Mouse (Mus musculus) midbrain, embryonic 10.5 days (tissue): ENCODE results near the gene Sumo2. TPM values are rescaled to one million over a fixed set of nuclear protein-coding genes. Genes with fewer than 3 reads are reported as not detected.
"Not testable (repeated sequence)": the region's sequence is repeated elsewhere in the genome, so short reads cannot be mapped to it uniquely, and the experiment has no call there.

Experiments
- DNase-seq: peaks from one replicate; pipeline ENCODE4 v3.0.0-alpha.2; 2017; ENCODE audit warnings: low spot score
- H3K27ac ChIP-seq: fragments of 300-500 bp; sonication (generic); replicated peaks from 2 replicates; pipeline ENCODE4 v1.5.1; 2016; ENCODE audit warnings: mild to moderate bottlenecking
- H3K27me3 ChIP-seq: fragments of 300-500 bp; sonication (generic); 2 replicates; pipeline ENCODE4 v1.6.1; 2016; ENCODE audit warnings: low read depth, mild to moderate bottlenecking; ENCODE audit not compliant: poor library complexity, severe bottlenecking
- H3K36me3 ChIP-seq: fragments of 300-500 bp; sonication (generic); 2 replicates; pipeline ENCODE4 v1.6.1; 2016; ENCODE audit warnings: mild to moderate bottlenecking, moderate library complexity
- H3K4me1 ChIP-seq: fragments of 300-500 bp; sonication (generic); 2 replicates; pipeline ENCODE4 v1.6.1; 2016
- H3K4me3 ChIP-seq: fragments of 300-500 bp; sonication (generic); 2 replicates; pipeline ENCODE4 v1.5.1; 2016; ENCODE audit warnings: mild to moderate bottlenecking, moderate library complexity
- H3K9me3 ChIP-seq: fragments of 300-500 bp; sonication (generic); replicated peaks from 2 replicates; pipeline ENCODE4 v1.6.1; 2016; ENCODE audit warnings: mild to moderate bottlenecking
- WGBS: fragments of 180-500 bp; shearing (Covaris S2); methylation state at CpG from one replicate; pipeline ENCODE4 v1.1.7; 2016; 5-methylcytosine and 5-hydroxymethylcytosine counted together
- polyA plus RNA-seq: library from polyadenylated mRNA; unstranded; fragments of >200 nt; fragmentation: Nextera tagmentation; extraction: Ambion mirVana; gene quantifications from 2 replicates; pipeline ENCODE4 v1.2.1, GENCODE M21; 2016

The Sumo2 gene
- polyA plus RNA-seq, 1 experiment from 2014 or later, result 1,519 TPM

- H3K4me1 ChIP-seq, result peaks cover 47% of the 10 kb centered on the region
- H3K9me3 ChIP-seq, result no peaks in the 10 kb centered on the region
- H3K27me3 ChIP-seq, result no peaks in the 10 kb centered on the region
- under 1% methylated on average over 57 of the region's 57 CpGs for WGBS
- peaks cover 5% of the 10 kb centered on the region for H3K36me3 ChIP-seq
- peak overlapping the region; percentile 100 for H3K4me3 ChIP-seq
- peak; percentile 69 for DNase-seq
- H3K27ac ChIP-seq, result peak overlapping the region; percentile 99
Measured at GRCm38 (mm10) chr11:115513271-115514237, 22.5 kb downstream of the Sumo2 start.

- Histone ChIP-seq H3K4me1 (peaks cover 57% of the 10 kb centered on the region), H3K36me3 (peaks cover 14% of the 10 kb centered on the region), H3K9me3 (no peaks in the 10 kb centered on the region), H3K27ac (peak overlapping the region; percentile 99), H3K4me3 (peak overlapping the region; percentile 100), H3K27me3 (no peaks in the 10 kb centered on the region)
- DNase-seq, result no peak
- 41% methylated on average over 8 of the region's 8 CpGs for WGBS
Measured at GRCm38 (mm10) chr11:115512407-115513183, 23.5 kb downstream of the Sumo2 start.

- H3K27me3 ChIP-seq, result no peaks in the 10 kb centered on the region
- peak overlapping the region; percentile 100 for H3K4me3 ChIP-seq
- WGBS, result 64% methylated on average over 3 of the region's 3 CpGs
- H3K4me1 ChIP-seq, result peaks cover 63% of the 10 kb centered on the region
- DNase-seq, result no peak
- peaks cover 20% of the 10 kb centered on the region for H3K36me3 ChIP-seq
- peak overlapping the region; percentile 99 for H3K27ac ChIP-seq
- H3K9me3 ChIP-seq, result no peaks in the 10 kb centered on the region
Measured at GRCm38 (mm10) chr11:115512004-115512403, 24.1 kb downstream of the Sumo2 start.

- H3K4me3 ChIP-seq, result peak overlapping the region; percentile 100
- no peaks in the 10 kb centered on the region for H3K27me3 ChIP-seq
- peak overlapping the region; percentile 33; the same call in 1 of the 2 replicates for H3K27ac ChIP-seq
- 76% methylated on average over 2 of the region's 2 CpGs for WGBS
- no peak for DNase-seq
- peaks cover 72% of the 10 kb centered on the region for H3K4me1 ChIP-seq
- no peaks in the 10 kb centered on the region for H3K9me3 ChIP-seq
- H3K36me3 ChIP-seq, result peaks cover 29% of the 10 kb centered on the region
Measured at GRCm38 (mm10) chr11:115511121-115511520, 25.0 kb downstream of the Sumo2 start.

GRCm38 (mm10) chr11:115510507-115510888 lies 25.6 kb downstream of the Sumo2 start:
- no peaks in the 10 kb centered on the region for H3K9me3 ChIP-seq
- peaks cover 77% of the 10 kb centered on the region for H3K4me1 ChIP-seq
- WGBS, result 62% methylated on average over 5 of the region's 5 CpGs

GRCm38 (mm10) chr11:115509773-115510506 lies 26.1 kb downstream of the Sumo2 start:
- DNase-seq, result no peak
- Histone ChIP-seq H3K4me3 (peak overlapping the region; percentile 100), H3K36me3 (peaks cover 39% of the 10 kb centered on the region), H3K4me1 (peaks cover 77% of the 10 kb centered on the region), H3K27me3 (no peaks in the 10 kb centered on the region), H3K27ac (peak overlapping the region; percentile 33; the same call in 1 of the 2 replicates), H3K9me3 (no peaks in the 10 kb centered on the region)
- 60% methylated on average over 6 of the region's 6 CpGs for WGBS

More at GRCm38 (mm10) chr11:115510507-115510888, 25.6 kb downstream of the Sumo2 start:
- Histone ChIP-seq H3K27ac (peak overlapping the region; percentile 33), H3K27me3 (no peaks in the 10 kb centered on the region), H3K4me3 (peak overlapping the region; percentile 100), H3K36me3 (peaks cover 33% of the 10 kb centered on the region)
- no peak for DNase-seq

- peaks cover 72% of the 10 kb centered on the region for H3K4me1 ChIP-seq
- 95% methylated on average over 2 of the region's 2 CpGs for WGBS
Measured at GRCm38 (mm10) chr11:115508061-115508460, 28.0 kb downstream of the Sumo2 start.

GRCm38 (mm10) chr11:115506586-115506985 lies 29.5 kb downstream of the Sumo2 start:
- no peaks in the 10 kb centered on the region for H3K27me3 ChIP-seq
- H3K4me3 ChIP-seq, result 0 out of 2 replicates have a peak overlapping the region, but pooled peaks have one; percentile 2
- peaks cover 58% of the 10 kb centered on the region for H3K4me1 ChIP-seq
- no peaks in the 10 kb centered on the region for H3K9me3 ChIP-seq
- 79% methylated on average over 3 of the region's 3 CpGs for WGBS
- no peak for DNase-seq
- no peak overlapping the region for H3K27ac ChIP-seq
- peaks cover 70% of the 10 kb centered on the region for H3K36me3 ChIP-seq

More at GRCm38 (mm10) chr11:115508061-115508460, 28.0 kb downstream of the Sumo2 start:
- Histone ChIP-seq H3K36me3 (peaks cover 56% of the 10 kb centered on the region), H3K9me3 (no peaks in the 10 kb centered on the region), H3K27me3 (no peaks in the 10 kb centered on the region), H3K27ac (no peak overlapping the region), H3K4me3 (no peak overlapping the region)
- no peak for DNase-seq

GRCm38 (mm10) chr11:115502636-115503035 lies 33.4 kb downstream of the Sumo2 start:
- Histone ChIP-seq H3K27ac (no peak overlapping the region), H3K36me3 (peaks cover 96% of the 10 kb centered on the region), H3K9me3 (no peaks in the 10 kb centered on the region), H3K4me3 (no peak overlapping the region), H3K27me3 (no peaks in the 10 kb centered on the region), H3K4me1 (peaks cover 23% of the 10 kb centered on the region)
- DNase-seq, result no peak
- WGBS, result 94% methylated on average over 6 of the region's 6 CpGs

GRCm38 (mm10) chr11:115496559-115496958 lies 39.5 kb downstream of the Sumo2 start:
- H3K36me3 ChIP-seq, result peaks cover 53% of the 10 kb centered on the region
- not testable (repeated sequence) for H3K9me3 ChIP-seq, H3K4me3 ChIP-seq, H3K27ac ChIP-seq, DNase-seq, H3K27me3 ChIP-seq
- WGBS, result 91% methylated on average over 9 of the region's 9 CpGs
- peaks cover 12% of the 10 kb centered on the region for H3K4me1 ChIP-seq

- peaks cover 27% of the 10 kb centered on the region for H3K36me3 ChIP-seq
- no peaks in the 10 kb centered on the region for H3K9me3 ChIP-seq
- DNase-seq, result no peak
- H3K27me3 ChIP-seq, result peaks cover 8% of the 10 kb centered on the region; the same call in 1 of the 2 replicates
- peak overlapping the region; percentile 81 for H3K4me3 ChIP-seq
- peak overlapping the region; percentile 90; the same call in 1 of the 2 replicates for H3K27ac ChIP-seq
- 40% methylated on average over 6 of the region's 6 CpGs for WGBS
- peaks cover 32% of the 10 kb centered on the region for H3K4me1 ChIP-seq
Measured at GRCm38 (mm10) chr11:115492387-115492786, 43.7 kb downstream of the Sumo2 start.
